Mouse (Mus musculus) thymus, adult 2 months (tissue): ENCODE measurements at regions not wholly inside any gene's neighbourhood (a gene's known extent, or its start where the extent isn't known, plus 50 kb on each side); places are given as distances from the start of the nearest gene placed in this dataset.

Experiments
- DNase-seq: peaks from one replicate; pipeline ENCODE4 v3.0.0; 2021
- H3K27ac ChIP-seq: fragments of 200-500 bp; 2 replicates; pipeline ENCODE4 v1.5.1; 2012; ENCODE audit warnings: low read length, control low read depth; ENCODE audit not compliant: control insufficient read depth, insufficient read depth
- H3K27me3 ChIP-seq: fragments of 200-500 bp; 2 replicates; pipeline ENCODE4 v1.6.1; 2012; ENCODE audit warnings: mild to moderate bottlenecking, low read length, moderate library complexity, mixed read lengths; ENCODE audit not compliant: control insufficient read depth, insufficient read depth
- H3K36me3 ChIP-seq: fragments of 200-500 bp; 2 replicates; pipeline ENCODE4 v1.6.1; 2012; ENCODE audit warnings: mild to moderate bottlenecking, low read length, moderate library complexity; ENCODE audit not compliant: control insufficient read depth, insufficient read depth
- H3K4me1 ChIP-seq: fragments of 200-500 bp; replicated peaks from 2 replicates; pipeline ENCODE4 v1.6.1; 2012; ENCODE audit warnings: low read length; ENCODE audit not compliant: control insufficient read depth, insufficient read depth
- H3K4me3 ChIP-seq: fragments of 200-500 bp; 2 replicates; pipeline ENCODE4 v1.5.1; 2012; ENCODE audit warnings: mild to moderate bottlenecking, low read length, control low read depth, moderate library complexity; ENCODE audit not compliant: control insufficient read depth, insufficient read depth
- CTCF ChIP-seq: fragments of 200-500 bp; IDR thresholded peaks from 2 replicates; pipeline ENCODE4 v1.5.1; 2012; ENCODE audit warnings: mild to moderate bottlenecking, control low read depth, low read length, moderate library complexity, borderline replicate concordance; ENCODE audit not compliant: control insufficient read depth, poor library complexity, insufficient read depth; ENCODE audit errors: extremely low read depth
- POLR2A ChIP-seq: fragments of 200-500 bp; IDR thresholded peaks from 2 replicates; pipeline ENCODE4 v1.6.1; 2012; ENCODE audit warnings: mild to moderate bottlenecking, low read length, control low read depth, moderate library complexity; ENCODE audit not compliant: control insufficient read depth, poor library complexity, insufficient read depth; ENCODE audit errors: extremely low read depth
- WGBS: fragments of 180-500 bp; shearing (Covaris S2); methylation state at CpG from one replicate; pipeline ENCODE4 v1.1.7; 2018; 5-methylcytosine and 5-hydroxymethylcytosine counted together

DNA sequence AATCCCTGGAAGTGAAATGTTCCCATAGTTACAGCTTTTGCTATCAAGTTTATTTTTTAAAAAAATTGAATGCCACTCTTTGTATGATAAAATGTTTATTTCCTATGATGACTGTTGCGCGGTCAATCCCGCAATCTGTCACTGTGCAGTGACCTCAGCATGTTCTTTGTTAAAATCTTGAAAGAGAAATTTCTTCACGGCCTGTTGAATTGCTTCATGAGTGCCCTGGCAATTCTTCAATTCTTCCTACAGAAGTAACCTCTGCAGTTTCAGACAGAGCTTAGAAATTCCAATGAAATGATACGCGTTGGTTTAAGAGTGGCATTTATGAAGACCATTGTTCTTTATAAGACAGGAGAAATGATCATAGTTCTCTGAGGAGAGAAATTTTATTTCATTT lies 1567.4 kb upstream of the Sel1l start:
- DNase-seq, result no peak
- WGBS, result 94% methylated on average over 6 of the region's 6 CpGs
- no peak for TF ChIP-seq POLR2A
- TF ChIP-seq CTCF, result no peak
- H3K4me1 ChIP-seq, result no peaks in the 10 kb centered on the region
- no peaks in the 10 kb centered on the region for H3K27me3 ChIP-seq
- H3K36me3 ChIP-seq, result no peaks in the 10 kb centered on the region
- H3K4me3 ChIP-seq, result no peak overlapping the region
- no peak overlapping the region for H3K27ac ChIP-seq

DNA sequence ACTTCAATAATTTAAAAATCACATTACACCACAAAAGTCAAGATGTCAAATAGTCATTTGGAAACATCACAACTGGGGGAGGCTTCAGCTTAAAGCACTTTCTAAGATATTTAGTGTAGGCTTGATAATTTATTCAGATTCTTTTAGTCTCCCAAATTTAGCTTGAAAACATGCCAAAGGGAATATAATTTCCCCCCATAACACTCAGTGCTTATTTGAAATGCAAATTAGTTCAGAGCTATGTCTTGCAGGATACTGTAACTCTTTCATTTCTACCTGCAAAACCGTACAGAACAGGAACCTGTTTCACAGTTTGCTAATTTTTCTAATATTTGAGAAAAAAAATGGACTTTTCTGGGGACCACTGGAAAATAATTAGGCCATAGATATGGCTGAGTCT lies 1566.8 kb upstream of the Sel1l start:
- Histone ChIP-seq H3K36me3 (no peaks in the 10 kb centered on the region), H3K27ac (no peak overlapping the region), H3K4me3 (no peak overlapping the region), H3K27me3 (no peaks in the 10 kb centered on the region), H3K4me1 (no peaks in the 10 kb centered on the region)
- TF ChIP-seq CTCF, result no peak
- no peak for TF ChIP-seq POLR2A
- no peak for DNase-seq
- 82% methylated on average over 1 of the region's 1 CpGs for WGBS

DNA sequence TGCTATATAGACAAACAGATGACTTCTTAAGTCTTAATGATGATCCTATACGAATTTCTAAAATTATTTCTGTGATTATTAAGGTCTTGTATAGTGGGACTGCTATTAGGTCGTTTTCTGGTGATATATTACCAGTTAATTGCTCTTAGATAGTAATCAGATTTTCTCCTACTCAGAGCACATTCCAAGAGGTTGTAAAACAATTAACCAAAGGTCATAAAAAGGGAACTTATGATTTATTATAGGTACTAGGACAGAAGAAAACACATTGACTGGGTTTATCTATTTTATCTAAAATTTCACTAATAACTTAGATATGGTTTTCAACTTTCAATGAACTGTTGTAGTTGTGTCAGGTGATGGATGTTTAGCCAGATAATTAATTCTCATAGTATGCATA lies 1536.6 kb upstream of the Sel1l start:
- Histone ChIP-seq H3K27ac (no peak overlapping the region), H3K36me3 (no peaks in the 10 kb centered on the region), H3K4me3 (no peak overlapping the region), H3K27me3 (no peaks in the 10 kb centered on the region), H3K4me1 (no peaks in the 10 kb centered on the region)
- no peak for DNase-seq
- TF ChIP-seq CTCF (no peak), POLR2A (no peak)
- 32% methylated on average over 2 of the region's 2 CpGs for WGBS

DNA sequence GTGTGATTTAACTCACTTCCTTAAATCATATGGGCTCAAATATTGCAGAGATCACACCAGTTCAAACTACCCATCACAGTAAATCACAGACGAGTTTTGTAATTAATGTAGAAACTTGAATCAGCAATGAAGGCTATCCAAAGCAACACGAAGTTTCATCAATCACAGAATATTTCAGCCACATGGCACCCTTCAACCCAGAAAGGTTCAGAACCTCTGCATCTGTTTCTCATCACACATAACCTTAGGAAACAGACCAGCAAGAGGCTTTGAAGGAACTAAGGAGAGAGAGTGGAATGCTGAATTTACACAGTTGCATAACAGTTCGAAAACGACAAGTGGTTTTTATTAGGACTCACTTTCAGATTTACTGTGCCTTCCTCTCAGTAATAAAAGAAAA lies 1494.0 kb upstream of the Sel1l start:
- Histone ChIP-seq H3K4me3 (no peak overlapping the region), H3K27me3 (no peaks in the 10 kb centered on the region), H3K4me1 (no peaks in the 10 kb centered on the region), H3K36me3 (no peaks in the 10 kb centered on the region), H3K27ac (no peak overlapping the region)
- no peak for DNase-seq
- WGBS, result 83% methylated on average over 4 of the region's 4 CpGs
- no peak for TF ChIP-seq CTCF
- no peak for TF ChIP-seq POLR2A

DNA sequence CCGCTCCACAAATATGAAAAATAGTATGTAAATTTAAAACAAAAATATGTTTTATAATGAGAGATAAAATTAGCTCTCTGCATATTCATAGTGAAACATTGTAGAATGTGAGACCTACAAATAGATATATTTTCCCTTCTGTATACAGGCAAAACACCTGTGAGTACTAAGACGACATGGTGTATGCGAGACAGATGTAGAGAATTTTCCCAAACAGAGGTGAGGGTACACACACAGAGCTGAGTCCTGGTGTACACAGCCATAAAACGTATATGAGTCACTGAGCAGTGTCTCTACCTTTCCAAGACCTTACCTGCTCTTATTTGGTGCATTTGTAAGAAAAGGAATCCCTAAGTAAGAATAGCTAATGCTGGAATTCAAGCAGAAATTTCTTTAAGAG lies 1493.6 kb upstream of the Sel1l start:
- Histone ChIP-seq H3K27ac (no peak overlapping the region), H3K4me3 (no peak overlapping the region), H3K4me1 (no peaks in the 10 kb centered on the region), H3K27me3 (no peaks in the 10 kb centered on the region), H3K36me3 (no peaks in the 10 kb centered on the region)
- no peak for DNase-seq
- 89% methylated on average over 4 of the region's 4 CpGs for WGBS
- TF ChIP-seq CTCF (no peak), POLR2A (no peak)

DNA sequence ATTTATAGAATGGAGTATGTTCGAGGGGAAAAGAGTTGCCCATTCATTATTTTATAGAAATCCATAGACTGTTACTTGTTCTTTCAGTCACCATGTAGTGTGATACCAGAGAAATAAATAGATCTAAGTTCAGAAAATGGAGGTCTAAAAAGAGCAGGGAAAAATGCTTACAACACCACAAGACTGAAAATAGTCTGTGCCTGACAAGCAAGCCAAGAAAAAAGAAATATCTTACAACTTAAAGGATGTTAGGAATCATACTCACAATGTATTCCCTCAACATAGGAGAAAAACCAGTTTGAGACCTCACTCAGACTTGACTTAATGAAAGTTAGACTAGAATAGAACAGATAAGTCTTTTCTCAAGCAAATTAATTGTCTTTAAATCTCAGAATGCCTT lies 1486.6 kb upstream of the Sel1l start:
- no peaks in the 10 kb centered on the region for H3K27me3 ChIP-seq
- H3K4me3 ChIP-seq, result no peak overlapping the region
- H3K36me3 ChIP-seq, result no peaks in the 10 kb centered on the region
- H3K4me1 ChIP-seq, result no peaks in the 10 kb centered on the region
- WGBS, result 100% methylated on average over 1 of the region's 1 CpGs
- no peak for TF ChIP-seq CTCF
- no peak for TF ChIP-seq POLR2A
- no peak overlapping the region for H3K27ac ChIP-seq
- DNase-seq, result no peak

DNA sequence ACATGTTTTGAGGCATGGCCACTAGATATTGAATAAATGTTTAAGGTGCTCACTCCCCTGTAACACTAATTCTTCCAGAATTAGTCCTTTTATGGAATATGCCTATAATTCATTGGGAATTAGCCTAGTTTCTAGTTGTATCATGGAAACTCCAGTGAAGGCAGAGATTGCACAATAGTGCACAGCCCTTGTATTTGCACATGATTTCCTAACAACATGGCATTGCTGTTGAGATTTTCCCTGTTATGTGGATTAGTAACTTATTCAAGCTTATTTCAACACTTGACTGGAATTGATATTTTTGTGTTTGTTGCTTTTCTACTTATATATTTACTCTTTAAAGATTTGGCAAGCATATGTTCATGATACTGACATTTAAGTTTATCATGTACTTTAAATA lies 1463.3 kb upstream of the Sel1l start:
- H3K4me1 ChIP-seq, result no peaks in the 10 kb centered on the region
- H3K27ac ChIP-seq, result no peak overlapping the region
- no peak overlapping the region for H3K4me3 ChIP-seq
- no peak for TF ChIP-seq POLR2A
- no peak for TF ChIP-seq CTCF
- no peaks in the 10 kb centered on the region for H3K36me3 ChIP-seq
- no peaks in the 10 kb centered on the region for H3K27me3 ChIP-seq
- DNase-seq, result no peak
